In genomic region chr3:126534118-126534820, GRCm38 (mm10) we compare ENCODE assay signal across 26 mouse cellular contexts.
DNase-seq lines count a peak whose midpoint lies in the region; ATAC-seq and TF ChIP-seq lines count a peak whose summit lies in the region.
"Had no signal": no experiment of that assay in that cellular context is flagged by ENCODE, and none has a peak within 500 bp of the region (broad histone marks: within the 10 kb centered on the region; RNA-seq: fewer than 3 reads in every experiment).

No protein-coding gene starts in this region.

- no peaks in the 10 kb centered on the region for H3K9me3 ChIP-seq in forebrain, embryonic 12.5 days
- H3K9me3 ChIP-seq in forebrain, embryonic 10.5 days, result no peaks in the 10 kb centered on the region
- H3K9me3 ChIP-seq in hindbrain, embryonic 16.5 days (ENCODE audit: control insufficient read depth, low read length), result no peaks in the 10 kb centered on the region
- H3K9me3 ChIP-seq in hindbrain, embryonic 14.5 days (ENCODE audit: control insufficient read depth, low read length), result no peaks in the 10 kb centered on the region
- H3K9me3 ChIP-seq in midbrain, embryonic 15.5 days, result no peaks in the 10 kb centered on the region
- H3K9me3 ChIP-seq: embryonic facial prominence, embryonic 13.5 days; heart, embryonic 13.5 days; limb, embryonic 12.5 days; midbrain, embryonic 12.5 days; stomach, embryonic 15.5 days had no signal

- 56% methylated on average over 7 of the region's 7 CpGs for WGBS in forebrain, embryonic 12.5 days
- WGBS in forebrain, embryonic 10.5 days, result 79% methylated on average over 7 of the region's 7 CpGs
- 52% methylated on average over 7 of the region's 7 CpGs for WGBS in hindbrain, embryonic 16.5 days
- WGBS in hindbrain, embryonic 14.5 days, result 49% methylated on average over 7 of the region's 7 CpGs
- WGBS in midbrain, embryonic 15.5 days, result 47% methylated on average over 7 of the region's 7 CpGs

- no peaks in the 10 kb centered on the region for H3K27me3 ChIP-seq in forebrain, embryonic 12.5 days
- H3K27me3 ChIP-seq in forebrain, embryonic 10.5 days (ENCODE audit: poor library complexity, severe bottlenecking), result no peaks in the 10 kb centered on the region
- no peaks in the 10 kb centered on the region for H3K27me3 ChIP-seq in hindbrain, embryonic 16.5 days (replicated peaks; ENCODE audit: control insufficient read depth, insufficient read depth, low read length)
- no peaks in the 10 kb centered on the region for H3K27me3 ChIP-seq in hindbrain, embryonic 14.5 days (ENCODE audit: control insufficient read depth, insufficient read depth, low read length)
- no peaks in the 10 kb centered on the region for H3K27me3 ChIP-seq in midbrain, embryonic 15.5 days (replicated peaks)
- H3K27me3 ChIP-seq: embryonic facial prominence, embryonic 13.5 days; heart, embryonic 13.5 days; limb, embryonic 12.5 days; midbrain, embryonic 12.5 days; stomach, embryonic 15.5 days had no signal

- no peak for TF ChIP-seq CTCF in brain, embryonic 14.5 days (IDR thresholded peaks at IDR 0.05; ENCODE audit: borderline replicate concordance, extremely low read depth, insufficient read depth, insufficient read length)

- H3K27ac ChIP-seq in forebrain, embryonic 12.5 days, result no peak overlapping the region
- no peak overlapping the region for H3K27ac ChIP-seq in forebrain, embryonic 10.5 days
- H3K27ac ChIP-seq in hindbrain, embryonic 16.5 days (ENCODE audit: low read depth, low read length), result no peak overlapping the region
- no peak overlapping the region for H3K27ac ChIP-seq in hindbrain, embryonic 14.5 days
- H3K27ac ChIP-seq in midbrain, embryonic 15.5 days, result 0 out of 2 replicates have a peak overlapping the region, but pooled peaks have one; percentile 21
- H3K27ac ChIP-seq: embryonic facial prominence, embryonic 13.5 days; heart, embryonic 13.5 days; limb, embryonic 12.5 days; midbrain, embryonic 12.5 days; stomach, embryonic 15.5 days had no signal

- no peak overlapping the region for H3K4me2 ChIP-seq in forebrain, embryonic 12.5 days
- H3K4me2 ChIP-seq in hindbrain, embryonic 16.5 days (ENCODE audit: low read length), result no peak overlapping the region
- no peak overlapping the region for H3K4me2 ChIP-seq in hindbrain, embryonic 14.5 days (replicated peaks)
- no peak overlapping the region for H3K4me2 ChIP-seq in midbrain, embryonic 15.5 days
- H3K4me2 ChIP-seq: embryonic facial prominence, embryonic 13.5 days; heart, embryonic 13.5 days; limb, embryonic 12.5 days; liver, embryonic 11.5 days; midbrain, embryonic 12.5 days; stomach, embryonic 15.5 days had no signal

- H3K4me3 ChIP-seq in forebrain, embryonic 12.5 days (replicated peaks), result no peak overlapping the region
- no peak overlapping the region for H3K4me3 ChIP-seq in forebrain, embryonic 10.5 days
- no peak overlapping the region for H3K4me3 ChIP-seq in hindbrain, embryonic 16.5 days (ENCODE audit: low read length)
- H3K4me3 ChIP-seq in hindbrain, embryonic 14.5 days (replicated peaks; ENCODE audit: low read length), result no peak overlapping the region
- no peak overlapping the region for H3K4me3 ChIP-seq in midbrain, embryonic 15.5 days
- H3K4me3 ChIP-seq: embryonic facial prominence, embryonic 13.5 days; heart, embryonic 13.5 days; limb, embryonic 12.5 days; midbrain, embryonic 12.5 days; stomach, embryonic 15.5 days had no signal

- H3K36me3 ChIP-seq in forebrain, embryonic 12.5 days (replicated peaks), result no peaks in the 10 kb centered on the region
- no peaks in the 10 kb centered on the region for H3K36me3 ChIP-seq in forebrain, embryonic 10.5 days (replicated peaks)
- H3K36me3 ChIP-seq in hindbrain, embryonic 16.5 days (ENCODE audit: control insufficient read depth, insufficient read depth, low read length), result no peaks in the 10 kb centered on the region
- H3K36me3 ChIP-seq in hindbrain, embryonic 14.5 days (replicated peaks; ENCODE audit: control insufficient read depth, insufficient read depth), result no peaks in the 10 kb centered on the region
- no peaks in the 10 kb centered on the region for H3K36me3 ChIP-seq in midbrain, embryonic 15.5 days (replicated peaks)
- H3K36me3 ChIP-seq: embryonic facial prominence, embryonic 13.5 days; heart, embryonic 13.5 days; limb, embryonic 12.5 days; midbrain, embryonic 12.5 days; stomach, embryonic 15.5 days had no signal

- no peak for TF ChIP-seq POLR2A in brain, embryonic 14.5 days (IDR thresholded peaks at IDR 0.05; ENCODE audit: borderline replicate concordance, extremely low read depth, insufficient read depth, insufficient read length, poor library complexity, severe bottlenecking)

- ATAC-seq in forebrain, embryonic 12.5 days (ENCODE audit: low FRiP score), result peak; percentile 36; the same call in 1 of the 2 replicates
- peak; percentile 50; the same call in 1 of the 2 replicates for ATAC-seq in hindbrain, embryonic 16.5 days
- ATAC-seq in hindbrain, embryonic 14.5 days (ENCODE audit: low FRiP score), result no peak
- peak; percentile 83 for ATAC-seq in midbrain, embryonic 15.5 days (replicated peaks)
- ATAC-seq: CD4-positive, CD25-positive, alpha-beta regulatory T cell, adult 4 months; intestine, postnatal 0 days; liver, postnatal 0 days; lung, postnatal 0 days had no signal

- H3K9ac ChIP-seq in forebrain, embryonic 12.5 days, result no peak overlapping the region
- no peak overlapping the region for H3K9ac ChIP-seq in hindbrain, embryonic 16.5 days (ENCODE audit: low read depth, low read length)
- H3K9ac ChIP-seq in hindbrain, embryonic 14.5 days, result no peak overlapping the region
- no peak overlapping the region for H3K9ac ChIP-seq in midbrain, embryonic 15.5 days
- H3K9ac ChIP-seq: embryonic facial prominence, embryonic 13.5 days; heart, embryonic 13.5 days; limb, embryonic 12.5 days; liver, postnatal 0 days; midbrain, embryonic 12.5 days; stomach, embryonic 15.5 days had no signal

- intact Hi-C loops in gastrocnemius, postnatal 36 days (cut with DNase I), result no loop called here

- no peak for DNase-seq in forebrain, embryonic 10.5 days (ENCODE audit: extremely low spot score, low spot score)
- DNase-seq in hindbrain, embryonic 14.5 days (ENCODE audit: low spot score), result no peak
- DNase-seq in brain, embryonic 14.5 days (ENCODE audit: low read depth), result peak; percentile 61
- DNase-seq in kidney, postnatal 36 days, result no peak
- DNase-seq in gastrocnemius, postnatal 36 days, result no peak
- DNase-seq: adrenal gland, postnatal 14 days; cerebellum, postnatal 10 days; heart, adult 11 months; heart, postnatal 14 days; kidney, postnatal 25 days; layer of hippocampus, postnatal 36 days; liver, postnatal 0 days; right cerebral cortex, postnatal 4 days; thymus, postnatal 25 days had no signal

- peaks cover 4% of the 10 kb centered on the region; the same call in 1 of the 2 replicates for H3K4me1 ChIP-seq in forebrain, embryonic 12.5 days
- no peaks in the 10 kb centered on the region for H3K4me1 ChIP-seq in forebrain, embryonic 10.5 days
- no peaks in the 10 kb centered on the region for H3K4me1 ChIP-seq in hindbrain, embryonic 16.5 days (ENCODE audit: control insufficient read depth, insufficient read depth, low read depth, low read length)
- H3K4me1 ChIP-seq in hindbrain, embryonic 14.5 days (replicated peaks; ENCODE audit: control insufficient read depth, insufficient read depth, low read length), result no peaks in the 10 kb centered on the region
- H3K4me1 ChIP-seq in midbrain, embryonic 15.5 days, result no peaks in the 10 kb centered on the region
- H3K4me1 ChIP-seq: embryonic facial prominence, embryonic 13.5 days; midbrain, embryonic 12.5 days; stomach, embryonic 15.5 days had no signal
